Mouse (Mus musculus) forebrain, embryonic 12.5 days (tissue): Measurements from ENCODE around the gene Abcb5. TPM values are rescaled to one million over a fixed set of nuclear protein-coding genes. Genes with fewer than 3 reads are reported as not detected.

Experiments
- ATAC-seq: fragments of 200-750 bp; cut with Nextera tagmentation; 2 replicates; pipeline ENCODE4 v1.8.0; 2017; ENCODE audit warnings: moderate TSS enrichment; ENCODE audit not compliant: low FRiP score
- H3K27ac ChIP-seq: fragments of 300-500 bp; sonication (generic); 2 replicates; pipeline ENCODE4 v1.5.1; 2016; ENCODE audit warnings: mild to moderate bottlenecking
- H3K27me3 ChIP-seq: fragments of 300-500 bp; sonication (generic); 2 replicates; pipeline ENCODE4 v1.6.1; 2016; ENCODE audit warnings: mild to moderate bottlenecking
- H3K36me3 ChIP-seq: fragments of 300-500 bp; sonication (generic); replicated peaks from 2 replicates; pipeline ENCODE4 v1.6.1; 2016; ENCODE audit warnings: mild to moderate bottlenecking
- H3K4me1 ChIP-seq: fragments of 300-500 bp; sonication (generic); 2 replicates; pipeline ENCODE4 v1.6.1; 2016
- H3K4me2 ChIP-seq: fragments of 300-500 bp; sonication (generic); 2 replicates; pipeline ENCODE4 v1.6.1; 2016; ENCODE audit warnings: mild to moderate bottlenecking, moderate library complexity
- H3K4me3 ChIP-seq: fragments of 300-500 bp; sonication (generic); replicated peaks from 2 replicates; pipeline ENCODE4 v1.5.1; 2016; ENCODE audit warnings: mild to moderate bottlenecking
- H3K9ac ChIP-seq: fragments of 300-500 bp; sonication (generic); 2 replicates; pipeline ENCODE4 v1.6.1; 2016; ENCODE audit warnings: mild to moderate bottlenecking
- H3K9me3 ChIP-seq: fragments of 300-500 bp; sonication (generic); 2 replicates; pipeline ENCODE4 v1.6.1; 2016
- WGBS: fragments of 180-500 bp; shearing (Covaris S2); methylation state at CpG from one replicate; pipeline ENCODE4 v1.1.7; 2016; 5-methylcytosine and 5-hydroxymethylcytosine counted together
- polyA plus RNA-seq: library from polyadenylated mRNA; unstranded; fragments of >200 nt; fragmentation: Nextera tagmentation; extraction: Ambion mirVana; gene quantifications from 2 replicates; pipeline ENCODE4 v1.2.1, GENCODE M21; 2016

The Abcb5 gene
- polyA plus RNA-seq, 1 experiment from 2014 or later, result not detected

GRCm38 (mm10) chr12:118837361-118837760, 128.9 kb downstream of the Abcb5 start:
- Histone ChIP-seq H3K36me3 (no peaks in the 10 kb centered on the region), H3K27ac (no peak overlapping the region; the same call in 1 of the 2 replicates), H3K4me2 (peak overlapping the region; percentile 90), H3K27me3 (peaks cover 47% of the 10 kb centered on the region), H3K4me3 (peak overlapping the region; percentile 50), H3K9ac (peak overlapping the region; percentile 66; the same call in 1 of the 2 replicates), H3K9me3 (no peaks in the 10 kb centered on the region), H3K4me1 (peaks cover 38% of the 10 kb centered on the region)
- ATAC-seq, result no peak
- WGBS, result 4% methylated on average over 11 of the region's 11 CpGs

GRCm38 (mm10) chr12:118836411-118837341, 129.5 kb downstream of the Abcb5 start:
- H3K4me1 ChIP-seq, result peaks cover 38% of the 10 kb centered on the region

GRCm38 (mm10) chr12:118829881-118830280, 136.3 kb downstream of the Abcb5 start:
- Histone ChIP-seq H3K27ac (no peak overlapping the region), H3K27me3 (peaks cover 12% of the 10 kb centered on the region), H3K36me3 (no peaks in the 10 kb centered on the region), H3K4me2 (no peak overlapping the region), H3K4me3 (no peak overlapping the region), H3K9ac (no peak overlapping the region), H3K4me1 (0 out of 2 replicates have a peak, but pooled peaks cover 1% of the 10 kb centered on the region), H3K9me3 (no peaks in the 10 kb centered on the region)
- no peak for ATAC-seq
- 52% methylated on average over 6 of the region's 6 CpGs for WGBS

More at GRCm38 (mm10) chr12:118836411-118837341, 129.5 kb downstream of the Abcb5 start:
- Histone ChIP-seq H3K27ac (no peak overlapping the region; the same call in 1 of the 2 replicates), H3K36me3 (no peaks in the 10 kb centered on the region), H3K9me3 (no peaks in the 10 kb centered on the region), H3K27me3 (peaks cover 48% of the 10 kb centered on the region), H3K4me2 (peak overlapping the region; percentile 90), H3K4me3 (peak overlapping the region; percentile 50), H3K9ac (peak overlapping the region; percentile 66)
- WGBS, result under 1% methylated on average over 53 of the region's 72 CpGs
- ATAC-seq, result peak; percentile 67

Other genes with a start within 250 kb of the Abcb5 start
- gene Sp8, start 120.1 kb downstream of the Abcb5 start, polyA plus RNA-seq, result 24.8 and 29.6 TPM in 2 replicates